Mouse (Mus musculus): Measurements from ENCODE around the gene Crxos. TPM values are rescaled to one million over a fixed set of nuclear protein-coding genes. Genes with fewer than 3 reads are reported as not detected.
"Not testable (repeated sequence)": the region's sequence is repeated elsewhere in the genome, so short reads cannot be mapped to it uniquely, and the experiment has no call there.

The Crxos gene
- polyA plus RNA-seq, 1 experiment from 2014 or later, result not detected

DNA sequence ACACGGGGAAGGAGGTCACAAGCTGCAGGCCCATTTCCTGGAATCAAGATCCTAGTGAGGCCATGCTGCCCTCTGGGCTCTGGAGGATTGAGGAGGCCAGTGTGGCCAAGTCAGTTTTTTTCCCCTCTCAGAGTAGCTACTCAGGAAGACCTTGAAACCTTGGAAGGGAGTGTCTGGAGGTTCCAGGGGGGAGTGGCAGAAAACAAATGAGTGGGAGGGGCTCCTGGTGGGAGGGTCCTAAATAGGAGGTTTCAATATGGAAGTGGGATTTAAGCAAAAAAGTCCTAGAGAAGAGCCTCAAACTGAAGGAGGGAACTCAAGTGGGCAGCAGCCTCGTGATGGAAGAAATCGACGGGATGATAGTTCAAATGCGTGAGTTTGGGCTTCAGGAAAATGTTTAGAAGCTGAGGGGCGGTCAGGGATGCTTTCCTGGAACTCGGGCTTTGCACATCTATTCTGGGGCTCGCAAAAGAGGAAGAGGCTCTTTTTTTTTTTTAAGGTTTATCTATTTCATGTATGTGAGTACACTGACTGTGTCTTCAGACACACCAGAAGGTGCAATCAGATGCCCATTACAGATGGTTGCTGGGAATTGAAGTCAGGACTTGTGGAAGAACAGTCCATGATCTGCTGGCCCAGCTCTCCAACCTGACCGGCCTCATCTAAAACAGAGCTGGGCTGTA lies 19.1 kb downstream of the Crxos start:
- no peak overlapping the region for H3K4me2 ChIP-seq (replicated peaks; ENCODE audit: low read depth, low read length)
- ATAC-seq (ENCODE audit: low FRiP score) (no peak), DNase-seq (ENCODE audit: low spot score) (no peak)
- H3K9me3 ChIP-seq (ENCODE audit: control insufficient read depth, low read length), result no peaks in the 10 kb centered on the region
- H3K27me3 ChIP-seq (ENCODE audit: control insufficient read depth, insufficient read depth, low read length), result no peaks in the 10 kb centered on the region
- H3K4me1 ChIP-seq (replicated peaks; ENCODE audit: control insufficient read depth, insufficient read depth, low read length), result no peaks in the 10 kb centered on the region
- no peak overlapping the region for H3K27ac ChIP-seq (ENCODE audit: low read depth, low read length)
- 81% methylated on average over 9 of the region's 9 CpGs for whole genome bisulfite sequencing
- H3K9ac ChIP-seq (ENCODE audit: low read depth, low read length), result no peak overlapping the region
- H3K4me3 ChIP-seq (ENCODE audit: low read depth, low read length), result no peak overlapping the region
- no peaks in the 10 kb centered on the region for H3K36me3 ChIP-seq (ENCODE audit: control insufficient read depth, insufficient read depth, low read length)

DNA sequence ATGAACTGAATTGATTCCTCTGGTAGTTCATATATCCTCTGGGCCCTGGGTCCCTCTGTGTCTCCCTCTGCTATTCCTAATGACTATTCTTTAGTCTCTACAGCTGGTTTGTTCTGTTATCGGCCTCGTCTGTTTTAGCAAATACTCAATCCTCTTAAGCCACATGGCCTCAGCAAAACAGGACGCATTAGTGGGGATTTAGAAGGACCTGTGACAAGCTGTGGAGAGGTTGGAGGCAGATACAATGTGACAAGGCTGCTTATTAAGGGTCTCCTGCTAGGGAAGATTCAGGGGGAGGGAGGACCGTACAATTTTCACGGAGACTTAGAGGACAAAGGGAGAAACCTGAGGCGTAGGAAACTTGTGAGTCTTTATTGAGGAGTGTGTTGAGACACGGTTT lies 23.4 kb downstream of the Crxos start:
- H3K9me3 ChIP-seq (ENCODE audit: control insufficient read depth, low read length), result no peaks in the 10 kb centered on the region
- no peak for ATAC-seq (ENCODE audit: low FRiP score)
- H3K36me3 ChIP-seq (ENCODE audit: control insufficient read depth, insufficient read depth, low read length), result no peaks in the 10 kb centered on the region
- H3K4me3 ChIP-seq (ENCODE audit: low read depth, low read length), result no peak overlapping the region
- WGBS, result 85% methylated on average over 7 of the region's 7 CpGs
- no peak overlapping the region for H3K4me2 ChIP-seq (replicated peaks; ENCODE audit: low read depth, low read length)
- H3K9ac ChIP-seq (ENCODE audit: low read depth, low read length), result no peak overlapping the region
- no peaks in the 10 kb centered on the region for H3K4me1 ChIP-seq (replicated peaks; ENCODE audit: control insufficient read depth, insufficient read depth, low read length)
- H3K27ac ChIP-seq (ENCODE audit: low read depth, low read length), result no peak overlapping the region
- no peak for DNase-seq (ENCODE audit: low spot score)
- no peaks in the 10 kb centered on the region for H3K27me3 ChIP-seq (ENCODE audit: control insufficient read depth, insufficient read depth, low read length)

DNA sequence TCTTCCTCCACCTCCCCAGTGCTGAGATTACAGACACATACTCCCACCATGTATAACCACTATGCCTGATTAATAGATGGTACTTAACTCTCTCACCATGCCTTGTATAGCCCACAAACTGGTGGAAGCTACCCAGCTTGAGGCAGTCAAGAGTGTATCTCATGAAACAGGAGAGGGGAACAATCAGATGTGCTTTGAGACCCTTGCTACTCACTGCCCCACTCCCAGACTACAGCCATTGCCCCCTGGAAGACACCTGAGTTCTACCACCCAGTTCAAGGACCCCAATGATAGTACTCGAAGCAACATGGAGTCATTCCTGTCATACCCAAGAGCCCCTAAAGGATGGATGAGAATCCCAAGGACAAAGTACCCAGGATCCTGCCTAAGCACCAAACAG lies 24.2 kb downstream of the Crxos start:
- Histone ChIP-seq H3K9ac (ENCODE audit: low read depth, low read length) (no peak overlapping the region), H3K4me2 (replicated peaks; ENCODE audit: low read depth, low read length) (no peak overlapping the region), H3K4me3 (ENCODE audit: low read depth, low read length) (no peak overlapping the region), H3K27ac (ENCODE audit: low read depth, low read length) (no peak overlapping the region), H3K9me3 (ENCODE audit: control insufficient read depth, low read length) (no peaks in the 10 kb centered on the region), H3K4me1 (replicated peaks; ENCODE audit: control insufficient read depth, insufficient read depth, low read length) (no peaks in the 10 kb centered on the region), H3K36me3 (ENCODE audit: control insufficient read depth, insufficient read depth, low read length) (no peaks in the 10 kb centered on the region), H3K27me3 (ENCODE audit: control insufficient read depth, insufficient read depth, low read length) (no peaks in the 10 kb centered on the region)
- WGBS, result 88% methylated on average over 1 of the region's 1 CpGs
- DNase-seq (ENCODE audit: low spot score) (no peak), ATAC-seq (ENCODE audit: low FRiP score) (no peak)

DNA sequence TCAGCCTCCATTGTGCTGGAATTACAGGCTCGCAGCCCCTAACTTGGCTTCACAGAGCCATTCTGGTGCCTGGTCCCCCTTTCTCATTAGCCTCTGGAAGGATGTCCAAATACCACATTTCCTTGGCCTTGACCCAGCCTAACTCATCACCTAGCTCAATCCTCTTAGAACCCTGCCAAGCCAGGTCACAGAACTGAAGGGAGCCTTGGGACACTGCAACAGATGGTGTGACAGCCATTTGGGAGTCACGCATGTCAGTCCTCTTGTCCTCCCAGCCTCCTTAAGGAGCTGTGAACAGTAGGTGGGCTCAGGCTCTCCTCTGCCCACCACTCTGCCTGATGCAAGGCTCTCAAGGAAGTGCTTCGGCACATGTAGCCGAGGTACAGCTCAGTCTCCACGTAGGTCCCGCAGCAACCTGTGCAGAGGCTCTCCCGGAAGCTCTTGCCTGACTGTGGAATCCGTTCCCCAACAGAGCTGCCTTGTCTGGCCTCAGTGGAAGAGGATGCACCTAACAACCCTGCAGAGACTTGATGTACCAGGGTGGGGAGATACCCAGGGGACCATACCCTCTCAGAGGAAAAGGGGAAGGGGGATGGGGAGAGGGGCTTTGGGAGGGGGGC lies 25.7 kb downstream of the Crxos start:
- no peaks in the 10 kb centered on the region for H3K27me3 ChIP-seq (ENCODE audit: control insufficient read depth, insufficient read depth, low read length)
- no peak overlapping the region for H3K4me3 ChIP-seq (ENCODE audit: low read depth, low read length)
- no peaks in the 10 kb centered on the region for H3K36me3 ChIP-seq (ENCODE audit: control insufficient read depth, insufficient read depth, low read length)
- ATAC-seq (ENCODE audit: low FRiP score) (no peak), DNase-seq (ENCODE audit: low spot score) (no peak)
- H3K4me2 ChIP-seq (replicated peaks; ENCODE audit: low read depth, low read length), result no peak overlapping the region
- no peaks in the 10 kb centered on the region for H3K9me3 ChIP-seq (ENCODE audit: control insufficient read depth, low read length)
- no peak overlapping the region for H3K27ac ChIP-seq (ENCODE audit: low read depth, low read length)
- WGBS, result 76% methylated on average over 8 of the region's 8 CpGs
- no peak overlapping the region for H3K9ac ChIP-seq (ENCODE audit: low read depth, low read length)
- no peaks in the 10 kb centered on the region for H3K4me1 ChIP-seq (replicated peaks; ENCODE audit: control insufficient read depth, insufficient read depth, low read length)

DNA sequence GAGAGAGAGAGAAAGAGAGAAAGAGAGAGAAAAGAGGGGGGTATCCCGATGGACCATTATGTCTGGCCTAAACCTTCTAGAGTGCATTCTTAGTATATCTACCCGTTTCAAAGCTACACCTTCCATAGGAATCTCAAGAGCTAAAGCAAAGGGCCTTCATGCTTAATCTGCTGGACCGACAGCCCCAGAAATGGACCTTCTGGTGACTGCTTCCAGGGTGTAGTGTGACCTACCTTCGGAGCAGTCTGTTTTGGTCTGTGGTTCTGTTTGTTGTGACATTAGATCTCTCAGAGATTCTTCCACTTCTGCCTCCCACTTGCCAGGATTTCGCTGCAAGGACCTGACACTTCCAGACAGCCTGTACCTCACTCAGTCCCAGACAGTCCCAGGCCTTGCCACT lies 28.1 kb downstream of the Crxos start:
- no peak overlapping the region for H3K9ac ChIP-seq (ENCODE audit: low read depth, low read length)
- no peaks in the 10 kb centered on the region for H3K4me1 ChIP-seq (replicated peaks; ENCODE audit: control insufficient read depth, insufficient read depth, low read length)
- H3K4me2 ChIP-seq (replicated peaks; ENCODE audit: low read depth, low read length), result no peak overlapping the region
- H3K4me3 ChIP-seq (ENCODE audit: low read depth, low read length), result no peak overlapping the region
- H3K9me3 ChIP-seq (ENCODE audit: control insufficient read depth, low read length), result no peaks in the 10 kb centered on the region
- H3K27ac ChIP-seq (ENCODE audit: low read depth, low read length), result no peak overlapping the region
- DNase-seq (ENCODE audit: low spot score) (no peak), ATAC-seq (ENCODE audit: low FRiP score) (no peak)
- H3K36me3 ChIP-seq (ENCODE audit: control insufficient read depth, insufficient read depth, low read length), result no peaks in the 10 kb centered on the region
- 69% methylated on average over 5 of the region's 5 CpGs for WGBS
- no peaks in the 10 kb centered on the region for H3K27me3 ChIP-seq (ENCODE audit: control insufficient read depth, insufficient read depth, low read length)

DNA sequence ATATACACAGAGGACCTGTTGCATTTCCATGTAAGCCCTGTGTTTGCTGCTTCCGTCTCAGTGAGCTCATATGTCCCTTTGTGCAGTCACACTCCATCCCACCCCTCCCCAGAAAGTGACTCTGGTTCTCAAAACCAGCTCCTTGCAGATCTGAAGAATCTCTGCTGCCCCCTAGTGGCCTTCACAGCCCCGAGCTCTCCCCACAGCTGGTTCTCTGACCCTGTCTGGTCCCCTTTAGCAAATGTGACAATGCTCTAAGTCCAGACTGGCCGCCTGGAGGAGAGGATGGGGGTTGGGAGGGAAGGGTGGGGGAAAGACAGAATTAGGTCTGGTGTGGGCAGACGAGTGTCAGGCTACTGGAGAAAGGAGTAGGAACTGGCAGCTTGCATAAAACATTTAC lies 29.8 kb downstream of the Crxos start:
- H3K4me2 ChIP-seq (replicated peaks; ENCODE audit: low read depth, low read length), result no peak overlapping the region
- WGBS, result 1% methylated on average over 4 of the region's 4 CpGs
- DNase-seq (ENCODE audit: low spot score), result peak; percentile 94
- H3K4me1 ChIP-seq (replicated peaks; ENCODE audit: control insufficient read depth, insufficient read depth, low read length), result no peaks in the 10 kb centered on the region
- H3K9me3 ChIP-seq (ENCODE audit: control insufficient read depth, low read length), result no peaks in the 10 kb centered on the region
- H3K4me3 ChIP-seq (ENCODE audit: low read depth, low read length), result no peak overlapping the region
- ATAC-seq (ENCODE audit: low FRiP score), result peak; percentile 82
- no peak overlapping the region for H3K9ac ChIP-seq (ENCODE audit: low read depth, low read length)
- no peaks in the 10 kb centered on the region for H3K27me3 ChIP-seq (ENCODE audit: control insufficient read depth, insufficient read depth, low read length)
- H3K36me3 ChIP-seq (ENCODE audit: control insufficient read depth, insufficient read depth, low read length), result no peaks in the 10 kb centered on the region
- H3K27ac ChIP-seq (ENCODE audit: low read depth, low read length), result no peak overlapping the region

DNA sequence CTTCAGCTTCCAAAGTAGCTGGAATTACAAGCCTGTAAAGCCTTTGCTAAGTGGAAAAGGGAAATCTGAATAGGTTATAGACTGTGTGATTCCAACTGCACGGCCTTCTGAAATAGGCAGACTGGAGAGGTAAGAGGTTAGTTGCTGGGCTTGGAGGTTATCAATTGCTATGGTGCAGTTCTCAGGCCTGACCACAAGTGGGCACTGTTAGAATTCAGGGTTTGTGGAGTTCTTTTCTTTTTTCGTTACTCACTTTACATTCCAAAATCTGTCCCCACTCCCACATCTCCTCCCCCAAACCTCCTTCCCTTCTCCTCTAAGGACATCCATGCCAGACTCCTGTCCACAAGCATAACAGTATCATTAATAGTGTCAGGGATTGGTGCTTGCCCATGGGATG lies 31.8 kb downstream of the Crxos start:
- DNase-seq (ENCODE audit: low spot score) (peak; percentile 62), ATAC-seq (ENCODE audit: low FRiP score) (no peak)
- H3K9ac ChIP-seq (ENCODE audit: low read depth, low read length), result no peak overlapping the region
- no peak overlapping the region for H3K4me2 ChIP-seq (replicated peaks; ENCODE audit: low read depth, low read length)
- H3K9me3 ChIP-seq (ENCODE audit: control insufficient read depth, low read length), result no peaks in the 10 kb centered on the region
- no peaks in the 10 kb centered on the region for H3K4me1 ChIP-seq (replicated peaks; ENCODE audit: control insufficient read depth, insufficient read depth, low read length)
- no peak overlapping the region for H3K27ac ChIP-seq (ENCODE audit: low read depth, low read length)
- H3K36me3 ChIP-seq (ENCODE audit: control insufficient read depth, insufficient read depth, low read length), result peaks cover 4% of the 10 kb centered on the region
- H3K27me3 ChIP-seq (ENCODE audit: control insufficient read depth, insufficient read depth, low read length), result no peaks in the 10 kb centered on the region
- no peak overlapping the region for H3K4me3 ChIP-seq (ENCODE audit: low read depth, low read length)
- WGBS, result 51% methylated on average over 2 of the region's 2 CpGs

DNA sequence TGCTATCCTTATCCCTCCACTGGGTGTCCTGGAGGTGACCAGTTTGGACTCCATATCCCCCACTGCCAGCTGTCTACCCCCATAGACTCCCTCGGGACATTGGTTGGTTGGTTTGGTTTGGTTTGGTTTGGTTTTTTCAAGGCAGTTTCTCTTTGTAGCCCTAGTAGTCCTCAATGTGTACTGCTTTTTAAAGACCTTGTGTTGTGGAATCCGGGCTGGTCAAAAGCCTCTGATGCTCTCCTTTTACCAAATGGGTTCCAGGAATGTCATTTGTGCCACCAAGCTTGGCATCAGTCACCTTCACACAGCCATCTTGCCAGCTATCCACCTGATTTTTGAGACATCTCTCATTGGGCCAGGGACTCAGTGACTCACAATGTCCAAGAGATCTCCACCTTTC lies 32.3 kb downstream of the Crxos start:
- DNase-seq (ENCODE audit: low spot score) (no peak), ATAC-seq (ENCODE audit: low FRiP score) (no peak)
- H3K27ac ChIP-seq (ENCODE audit: low read depth, low read length), result no peak overlapping the region
- H3K4me1 ChIP-seq (replicated peaks; ENCODE audit: control insufficient read depth, insufficient read depth, low read length), result no peaks in the 10 kb centered on the region
- H3K27me3 ChIP-seq (ENCODE audit: control insufficient read depth, insufficient read depth, low read length), result no peaks in the 10 kb centered on the region
- H3K9ac ChIP-seq (ENCODE audit: low read depth, low read length), result no peak overlapping the region
- H3K9me3 ChIP-seq (ENCODE audit: control insufficient read depth, low read length), result no peaks in the 10 kb centered on the region
- H3K36me3 ChIP-seq (ENCODE audit: control insufficient read depth, insufficient read depth, low read length), result peaks cover 5% of the 10 kb centered on the region
- 88% methylated on average over 2 of the region's 2 CpGs for WGBS
- H3K4me2 ChIP-seq (replicated peaks; ENCODE audit: low read depth, low read length), result no peak overlapping the region
- H3K4me3 ChIP-seq (ENCODE audit: low read depth, low read length), result no peak overlapping the region

DNA sequence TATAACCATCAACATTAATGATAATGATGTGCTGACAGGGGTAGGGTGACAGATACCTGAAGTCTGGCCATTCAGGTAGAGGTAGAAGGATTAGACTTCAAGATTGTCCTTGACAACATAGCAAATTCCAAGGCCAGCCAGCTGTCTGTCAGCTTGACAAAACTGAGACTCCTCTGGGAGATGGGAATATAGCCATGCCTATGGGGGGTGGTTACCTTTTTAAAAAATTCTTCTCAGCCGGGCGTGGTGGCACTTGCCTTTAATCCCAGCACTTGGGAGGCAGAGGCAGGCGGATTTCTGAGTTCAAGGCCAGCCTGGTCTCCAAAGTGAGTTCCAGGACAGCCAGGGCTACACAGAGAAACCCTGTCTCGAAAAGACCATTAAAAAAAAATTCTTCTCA lies 33.3 kb downstream of the Crxos start:
- H3K4me3 ChIP-seq (ENCODE audit: low read depth, low read length); H3K9me3 ChIP-seq (ENCODE audit: control insufficient read depth, low read length); H3K9ac ChIP-seq (ENCODE audit: low read depth, low read length); H3K27ac ChIP-seq (ENCODE audit: low read depth, low read length); H3K4me1 ChIP-seq (replicated peaks; ENCODE audit: control insufficient read depth, insufficient read depth, low read length); DNase-seq (ENCODE audit: low spot score); H3K36me3 ChIP-seq (ENCODE audit: control insufficient read depth, insufficient read depth, low read length); ATAC-seq (ENCODE audit: low FRiP score); H3K4me2 ChIP-seq (replicated peaks; ENCODE audit: low read depth, low read length); H3K27me3 ChIP-seq (ENCODE audit: control insufficient read depth, insufficient read depth, low read length): not testable (repeated sequence)
- 90% methylated on average over 4 of the region's 4 CpGs for WGBS
